Comparison of ENCODE assay signal across 11 mouse cellular contexts in the genomic region with DNA sequence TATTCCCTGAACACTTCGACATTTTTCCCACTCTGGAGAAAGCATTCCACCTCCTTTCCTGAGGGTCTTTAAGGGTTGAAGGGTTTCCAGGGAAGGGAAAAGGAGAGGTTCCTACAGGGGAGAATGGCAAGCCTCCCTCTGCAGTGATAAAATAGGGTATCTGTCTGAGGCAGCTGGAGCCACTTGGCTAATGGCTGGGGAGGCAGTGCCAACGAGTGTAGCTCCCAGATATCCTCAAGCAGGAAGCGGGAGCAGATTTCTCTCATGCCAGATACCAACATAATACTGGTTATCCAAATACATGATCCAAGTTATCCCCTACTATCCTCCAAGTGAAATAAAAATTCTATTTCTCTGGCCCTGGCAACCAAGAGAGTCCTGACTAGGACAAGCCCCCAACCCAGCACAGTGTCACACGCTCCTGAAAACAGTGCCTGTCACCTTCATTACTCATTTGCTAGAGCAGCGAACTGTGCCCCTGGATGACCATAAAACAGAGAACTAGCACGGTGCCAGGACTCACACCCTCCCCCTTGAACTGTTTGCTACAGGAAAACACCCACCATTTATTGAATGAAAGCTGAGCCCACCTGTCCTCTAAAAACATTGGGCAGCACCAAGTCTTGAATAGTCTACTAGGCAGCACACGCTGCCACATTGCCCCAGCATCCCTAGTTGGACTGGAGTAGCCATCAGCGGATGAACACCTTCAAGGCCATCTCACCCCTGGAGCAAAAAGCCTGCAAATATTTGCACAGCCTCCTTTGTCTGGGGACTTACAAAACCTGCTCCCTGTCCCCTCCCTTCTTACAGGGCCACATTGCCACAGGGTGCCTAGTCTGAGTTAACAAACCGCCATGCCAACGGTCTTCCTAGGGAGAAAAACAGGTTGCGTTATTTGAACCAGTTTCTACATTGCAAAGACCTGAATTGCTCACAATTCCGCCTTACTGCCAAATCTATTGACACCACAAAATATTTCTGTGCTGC. TPM values are rescaled to one million over a fixed set of nuclear protein-coding genes. Genes with fewer than 3 reads are reported as not detected.
DNase-seq lines count a peak whose midpoint lies in the region; ATAC-seq lines count a peak whose summit lies in the region.
"Had no signal": no experiment of that assay in that cellular context is flagged by ENCODE, and none has a peak within 500 bp of the region (broad histone marks: within the 10 kb centered on the region; RNA-seq: fewer than 3 reads in every experiment).

No protein-coding gene starts in this region.

- no peak overlapping the region for H3K4me2 ChIP-seq in hindbrain, embryonic 11.5 days (replicated peaks; ENCODE audit: low read depth, low read length)
- no peak overlapping the region for H3K4me2 ChIP-seq in hindbrain, embryonic 16.5 days (ENCODE audit: low read length)
- H3K4me2 ChIP-seq in intestine, embryonic 16.5 days (ENCODE audit: low read depth, low read length): 0 out of 2 replicates have a peak overlapping the region, but pooled peaks have one; percentile 2
- H3K4me2 ChIP-seq: heart, embryonic 12.5 days had no signal

- H3K27me3 ChIP-seq in hindbrain, embryonic 11.5 days (ENCODE audit: control insufficient read depth, insufficient read depth, low read length): no peaks in the 10 kb centered on the region
- H3K27me3 ChIP-seq in hindbrain, embryonic 16.5 days (replicated peaks; ENCODE audit: control insufficient read depth, insufficient read depth, low read length): no peaks in the 10 kb centered on the region
- H3K27me3 ChIP-seq in embryonic facial prominence, embryonic 10.5 days (replicated peaks; ENCODE audit: low read depth, poor library complexity, severe bottlenecking): peaks cover 47% of the 10 kb centered on the region
- H3K27me3 ChIP-seq in intestine, embryonic 16.5 days (replicated peaks; ENCODE audit: control insufficient read depth, insufficient read depth, low read length): no peaks in the 10 kb centered on the region

- peak overlapping the region; percentile 56 for H3K27ac ChIP-seq in hindbrain, embryonic 11.5 days (ENCODE audit: low read depth, low read length)
- no peak overlapping the region for H3K27ac ChIP-seq in hindbrain, embryonic 16.5 days (ENCODE audit: low read depth, low read length)
- peak overlapping the region; percentile 40; the same call in 1 of the 2 replicates for H3K27ac ChIP-seq in embryonic facial prominence, embryonic 10.5 days (replicated peaks)
- H3K27ac ChIP-seq in intestine, embryonic 16.5 days (ENCODE audit: low read length): no peak overlapping the region
- H3K27ac ChIP-seq: kidney, postnatal 0 days had no signal

- H3K9me3 ChIP-seq in hindbrain, embryonic 11.5 days (ENCODE audit: control insufficient read depth, low read length): no peaks in the 10 kb centered on the region
- H3K9me3 ChIP-seq in hindbrain, embryonic 16.5 days (ENCODE audit: control insufficient read depth, low read length): no peaks in the 10 kb centered on the region
- no peaks in the 10 kb centered on the region for H3K9me3 ChIP-seq in embryonic facial prominence, embryonic 10.5 days
- H3K9me3 ChIP-seq in intestine, embryonic 16.5 days (ENCODE audit: control insufficient read depth, low read length): no peaks in the 10 kb centered on the region

- no peaks in the 10 kb centered on the region for H3K36me3 ChIP-seq in hindbrain, embryonic 11.5 days (ENCODE audit: control insufficient read depth, insufficient read depth, low read length)
- no peaks in the 10 kb centered on the region for H3K36me3 ChIP-seq in hindbrain, embryonic 16.5 days (ENCODE audit: control insufficient read depth, insufficient read depth, low read length)
- no peaks in the 10 kb centered on the region for H3K36me3 ChIP-seq in embryonic facial prominence, embryonic 10.5 days (replicated peaks)
- no peaks in the 10 kb centered on the region for H3K36me3 ChIP-seq in intestine, embryonic 16.5 days (ENCODE audit: control insufficient read depth, insufficient read depth, low read length)
- H3K36me3 ChIP-seq: heart, embryonic 12.5 days had no signal

- H3K4me3 ChIP-seq in hindbrain, embryonic 11.5 days (ENCODE audit: low read depth, low read length): no peak overlapping the region
- H3K4me3 ChIP-seq in hindbrain, embryonic 16.5 days (ENCODE audit: low read length): no peak overlapping the region
- H3K4me3 ChIP-seq in embryonic facial prominence, embryonic 10.5 days: no peak overlapping the region
- H3K4me3 ChIP-seq in intestine, embryonic 16.5 days (ENCODE audit: low read length): no peak overlapping the region
- H3K4me3 ChIP-seq: heart, embryonic 12.5 days had no signal

- WGBS in hindbrain, embryonic 11.5 days: 59% methylated on average over 12 of the region's 12 CpGs
- WGBS in hindbrain, embryonic 16.5 days: 52% methylated on average over 12 of the region's 12 CpGs
- 73% methylated on average over 12 of the region's 12 CpGs for WGBS in embryonic facial prominence, embryonic 10.5 days
- 50% methylated on average over 12 of the region's 12 CpGs for WGBS in intestine, embryonic 16.5 days

- DNase-seq in hindbrain, embryonic 11.5 days (ENCODE audit: low spot score): no peak
- DNase-seq in 416B (ENCODE audit: low read depth): peak; percentile 25
- DNase-seq in embryonic facial prominence, embryonic 10.5 days (ENCODE audit: low spot score): no peak
- no peak for DNase-seq in right cerebral cortex, adult 2 months (ENCODE audit: low spot score in 2 of 2)
- DNase-seq in frontal cortex, postnatal 14 days (ENCODE audit: low spot score in 2 of 2): no peak
- no peak for DNase-seq in gastrocnemius, postnatal 25 days
- DNase-seq: lung, postnatal 10 days had no signal

- H3K9ac ChIP-seq in hindbrain, embryonic 11.5 days (ENCODE audit: low read depth, low read length): peak overlapping the region; percentile 25; the same call in 1 of the 2 replicates
- no peak overlapping the region for H3K9ac ChIP-seq in hindbrain, embryonic 16.5 days (ENCODE audit: low read depth, low read length)
- no peak overlapping the region for H3K9ac ChIP-seq in intestine, embryonic 16.5 days (ENCODE audit: low read depth, low read length)
- H3K9ac ChIP-seq: heart, embryonic 12.5 days had no signal

- H3K4me1 ChIP-seq in hindbrain, embryonic 11.5 days (replicated peaks; ENCODE audit: control insufficient read depth, insufficient read depth, low read length): peaks cover 14% of the 10 kb centered on the region
- peaks cover 22% of the 10 kb centered on the region for H3K4me1 ChIP-seq in hindbrain, embryonic 16.5 days (ENCODE audit: control insufficient read depth, insufficient read depth, low read depth, low read length)
- peaks cover 57% of the 10 kb centered on the region for H3K4me1 ChIP-seq in embryonic facial prominence, embryonic 10.5 days
- H3K4me1 ChIP-seq in intestine, embryonic 16.5 days (ENCODE audit: control insufficient read depth, insufficient read depth, low read length): peaks cover 30% of the 10 kb centered on the region

- ATAC-seq in hindbrain, embryonic 11.5 days (ENCODE audit: low FRiP score): no peak
- ATAC-seq in hindbrain, embryonic 16.5 days: no peak
- ATAC-seq in intestine, embryonic 16.5 days: 0 out of 2 replicates have a peak, but pooled peaks have one; percentile 24

RNA-seq across cellular contexts. Expression of gene Pxylp1, which starts 0.8 kb away (rescaled TPM):
- 40.3 and 44.1 TPM in 2 replicates for polyA plus RNA-seq in hindbrain, embryonic 11.5 days (2014; fragmentation: Nextera tagmentation; extraction: Ambion mirVana)
- polyA plus RNA-seq in hindbrain, embryonic 16.5 days (2015; fragmentation: Nextera tagmentation; extraction: Ambion mirVana): 30.7 and 37.6 TPM in 2 replicates
- 16.7 and 17.5 TPM in 2 replicates for polyA plus RNA-seq in embryonic facial prominence, embryonic 10.5 days (2016; fragmentation: Nextera tagmentation; extraction: Ambion mirVana)
- 35.2 and 38.1 TPM in 2 replicates for polyA plus RNA-seq in intestine, embryonic 16.5 days (2015; fragmentation: Nextera tagmentation; extraction: Ambion mirVana)
- 1 to 10 TPM; 1.7 to 1.8 TPM for total RNA-seq in gastrocnemius, postnatal 25 days (2021)

Comparison
In these comparisons a context has a peak if more than half of its experiments do, and no peak if none do; other contexts are left out.
1. H3K27ac ChIP-seq: peak in hindbrain, embryonic 11.5 days (single experiment) and embryonic facial prominence, embryonic 10.5 days (single experiment); none in hindbrain, embryonic 16.5 days (single experiment) and intestine, embryonic 16.5 days (single experiment).